Mouse (Mus musculus) G1E (cell line): ENCODE data around the gene Alg11.

Experiments used
- CTCF ChIP-seq: IDR thresholded peaks from 2 replicates; pipeline ENCODE4 v1.5.1; 2012; ENCODE audit warnings: low read depth, low read length, inconsistent platforms, mixed read lengths
- GATA1 ChIP-seq: IDR thresholded peaks from 2 replicates; pipeline ENCODE4 v1.6.1; 2012; ENCODE audit warnings: borderline replicate concordance, low read length, inconsistent platforms, mixed read lengths
- POLR2AphosphoS5 ChIP-seq: IDR thresholded peaks from 2 replicates; pipeline ENCODE4 v1.6.1; 2012; ENCODE audit warnings: low read depth, low read length, inconsistent platforms; ENCODE audit not compliant: insufficient replicate concordance
- TAL1 ChIP-seq: conservative IDR thresholded peaks from 2 replicates; pipeline ENCODE4 v1.6.1; 2012; ENCODE audit warnings: low read depth, low read length, inconsistent platforms, mixed read lengths

- TF ChIP-seq CTCF (no peak), TAL1 (no peak), POLR2AphosphoS5 (no peak), GATA1 (no peak)
These were observed 28.7 kb downstream of the Alg11 start for GRCm38 (mm10) chr8:22089226-22089625.
